Comparison of ENCODE assay signal across 24 mouse cellular contexts in genomic region chr11:53019509-53019908, GRCm38 (mm10).
A peak's percentile ranks its signal among the peaks of the same experiment; 100 is the strongest.
DNase-seq lines count a peak whose midpoint lies in the region; ATAC-seq and TF ChIP-seq lines count a peak whose summit lies in the region.
"Had no signal": no experiment of that assay in that cellular context is flagged by ENCODE, and none has a peak within 500 bp of the region (broad histone marks: within the 10 kb centered on the region; RNA-seq: fewer than 3 reads in every experiment).

No protein-coding gene starts in this region.

- peak; percentile 28 for DNase-seq in thymus, postnatal 0 days (ENCODE audit: low spot score)
- DNase-seq in thymus, adult 2 months = no peak
- DNase-seq in ZHBTc4 (ENCODE audit: low read depth, low spot score) = peak; percentile 26
- DNase-seq in thymus, postnatal 4 days = peak; percentile 31
- DNase-seq in right cerebral cortex, postnatal 25 days = no peak
- DNase-seq: adrenal gland, postnatal 36 days; cerebellum, adult 18-20 months; cerebellum, postnatal 36 days; gastrocnemius, postnatal 10 days; heart, adult 18-20 months; kidney, adult 11 months; kidney, postnatal 10 days; left cerebral cortex, postnatal 4 days; lung, adult 2 months; lung, postnatal 4 days; spleen, adult 18-20 months had no signal

- TF ChIP-seq CTCF in intestine, postnatal 0 days (IDR thresholded peaks at IDR 0.05; ENCODE audit: low read depth) = peak; percentile 23
- TF ChIP-seq CTCF in thymus, adult 2 months (IDR thresholded peaks at IDR 0.05; ENCODE audit: borderline replicate concordance, control insufficient read depth, extremely low read depth, insufficient read depth, low read length, poor library complexity) = no peak

- no peaks in the 10 kb centered on the region for H3K27me3 ChIP-seq in intestine, postnatal 0 days (replicated peaks; ENCODE audit: control insufficient read depth, insufficient read depth, low read length)
- no peaks in the 10 kb centered on the region for H3K27me3 ChIP-seq in intestine, embryonic 15.5 days (replicated peaks)
- no peaks in the 10 kb centered on the region for H3K27me3 ChIP-seq in thymus, adult 2 months (ENCODE audit: control insufficient read depth, insufficient read depth, low read length)
- H3K27me3 ChIP-seq: heart, embryonic 13.5 days; midbrain, embryonic 12.5 days had no signal

- peak; percentile 38; the same call in 1 of the 2 replicates for ATAC-seq in intestine, postnatal 0 days
- ATAC-seq in intestine, embryonic 15.5 days = no peak
- no peak for ATAC-seq in megakaryocyte-erythroid progenitor cell, adult 5-6 weeks (replicated peaks; ENCODE audit: low FRiP score, low TSS enrichment, poor library complexity, severe bottlenecking)

- no peaks in the 10 kb centered on the region for H3K9me3 ChIP-seq in intestine, postnatal 0 days (ENCODE audit: control insufficient read depth)
- H3K9me3 ChIP-seq in intestine, embryonic 15.5 days = no peaks in the 10 kb centered on the region
- H3K9me3 ChIP-seq: embryonic facial prominence, embryonic 10.5 days; heart, embryonic 13.5 days; midbrain, embryonic 12.5 days had no signal

- H3K4me2 ChIP-seq in intestine, postnatal 0 days (replicated peaks; ENCODE audit: low read depth) = no peak overlapping the region
- H3K4me2 ChIP-seq in intestine, embryonic 15.5 days (replicated peaks) = no peak overlapping the region
- H3K4me2 ChIP-seq: heart, embryonic 13.5 days; hindbrain, embryonic 14.5 days; midbrain, embryonic 12.5 days had no signal

- no peaks in the 10 kb centered on the region for H3K36me3 ChIP-seq in intestine, postnatal 0 days (ENCODE audit: control insufficient read depth, insufficient read depth)
- H3K36me3 ChIP-seq in intestine, embryonic 15.5 days = no peaks in the 10 kb centered on the region
- no peaks in the 10 kb centered on the region for H3K36me3 ChIP-seq in thymus, adult 2 months (ENCODE audit: control insufficient read depth, insufficient read depth, low read length)
- H3K36me3 ChIP-seq: embryonic facial prominence, embryonic 10.5 days; heart, embryonic 13.5 days; midbrain, embryonic 12.5 days had no signal

- H3K4me1 ChIP-seq in intestine, postnatal 0 days (replicated peaks; ENCODE audit: control insufficient read depth, insufficient read depth, low read length) = no peaks in the 10 kb centered on the region
- H3K4me1 ChIP-seq in intestine, embryonic 15.5 days (replicated peaks) = no peaks in the 10 kb centered on the region
- no peaks in the 10 kb centered on the region for H3K4me1 ChIP-seq in thymus, adult 2 months (replicated peaks; ENCODE audit: control insufficient read depth, insufficient read depth, low read length)
- H3K4me1 ChIP-seq: heart, embryonic 13.5 days; midbrain, embryonic 12.5 days had no signal

- whole genome bisulfite sequencing in intestine, postnatal 0 days = 71% methylated on average over 3 of the region's 3 CpGs
- 74% methylated on average over 3 of the region's 3 CpGs for WGBS in intestine, embryonic 15.5 days
- WGBS in thymus, adult 2 months = 91% methylated on average over 3 of the region's 3 CpGs

- no peak overlapping the region for H3K4me3 ChIP-seq in intestine, postnatal 0 days (ENCODE audit: low read depth, low read length)
- H3K4me3 ChIP-seq in intestine, embryonic 15.5 days (replicated peaks) = no peak overlapping the region
- no peak overlapping the region for H3K4me3 ChIP-seq in thymus, adult 2 months (ENCODE audit: control insufficient read depth, insufficient read depth, low read length)
- H3K4me3 ChIP-seq: embryonic facial prominence, embryonic 10.5 days; heart, embryonic 13.5 days; midbrain, embryonic 12.5 days; myocyte had no signal

- H3K9ac ChIP-seq in intestine, postnatal 0 days (ENCODE audit: low read depth, low read length) = no peak overlapping the region
- H3K9ac ChIP-seq in intestine, embryonic 15.5 days = no peak overlapping the region
- H3K9ac ChIP-seq: heart, embryonic 13.5 days; hindbrain, embryonic 14.5 days; midbrain, embryonic 12.5 days had no signal

- H3K27ac ChIP-seq in intestine, postnatal 0 days (ENCODE audit: low read depth, low read length) = no peak overlapping the region
- no peak overlapping the region for H3K27ac ChIP-seq in intestine, embryonic 15.5 days
- H3K27ac ChIP-seq in thymus, adult 2 months (ENCODE audit: control insufficient read depth, insufficient read depth, low read length) = no peak overlapping the region
- H3K27ac ChIP-seq: embryonic facial prominence, embryonic 10.5 days; heart, embryonic 13.5 days; hindbrain, embryonic 14.5 days; midbrain, embryonic 12.5 days had no signal

- no peak for TF ChIP-seq POLR2A in thymus, adult 2 months (IDR thresholded peaks at IDR 0.05; ENCODE audit: control insufficient read depth, extremely low read depth, insufficient read depth, low read length, poor library complexity)

Comparison
In these comparisons a context has a peak if more than half of its experiments do, and no peak if none do; other contexts are left out.
1. DNase-seq: peak in thymus, postnatal 0 days (single experiment), ZHBTc4 (single experiment) and thymus, postnatal 4 days (single experiment); none in thymus, adult 2 months (single experiment) and right cerebral cortex, postnatal 25 days (single experiment).